Mouse (Mus musculus) CH12F3 (cell line): ENCODE results near the gene Rpl28.

Experiments used
- in situ Hi-C: fragments of 300-500 bp; cut with MboI; formaldehyde crosslinking; loops from 2 replicates; pipeline ENCODE4 v1.14.3; 2020; ENCODE audit warnings: low sequenced_read_pairs

Gene Rpl28

GRCm38 (mm10) chr7:4792278-4793212 is at the start of gene Rpl28:
TSS of gene Rpl28 (plus strand) at chr7:4792874.
- in situ Hi-C loops: no loop called here

GRCm38 (mm10) chr7:4743354-4743753 is 49.3 kb upstream of the Rpl28 start:
- in situ Hi-C loops: no loop called here

DNA sequence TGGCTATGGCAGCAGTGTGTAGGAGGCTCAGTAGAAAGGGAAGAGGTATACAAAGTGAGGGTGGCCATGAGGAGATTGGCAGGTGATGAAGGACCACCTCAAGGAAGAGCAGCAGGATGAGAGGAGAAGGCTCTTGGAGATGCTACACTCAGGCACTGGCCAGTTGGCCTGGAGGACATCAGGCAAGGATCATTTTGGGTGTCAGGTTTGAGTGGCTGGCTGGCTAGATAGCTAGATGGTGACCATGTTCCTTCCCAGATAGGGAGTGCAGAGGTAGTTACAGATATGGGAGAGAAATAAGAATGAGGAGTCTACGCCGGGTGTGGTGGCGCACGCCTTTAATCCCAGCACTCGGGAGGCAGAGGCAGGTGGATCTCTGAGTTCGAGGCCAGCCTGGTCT is 47.8 kb upstream of the Rpl28 start:
- in situ Hi-C loops: no loop called here

DNA sequence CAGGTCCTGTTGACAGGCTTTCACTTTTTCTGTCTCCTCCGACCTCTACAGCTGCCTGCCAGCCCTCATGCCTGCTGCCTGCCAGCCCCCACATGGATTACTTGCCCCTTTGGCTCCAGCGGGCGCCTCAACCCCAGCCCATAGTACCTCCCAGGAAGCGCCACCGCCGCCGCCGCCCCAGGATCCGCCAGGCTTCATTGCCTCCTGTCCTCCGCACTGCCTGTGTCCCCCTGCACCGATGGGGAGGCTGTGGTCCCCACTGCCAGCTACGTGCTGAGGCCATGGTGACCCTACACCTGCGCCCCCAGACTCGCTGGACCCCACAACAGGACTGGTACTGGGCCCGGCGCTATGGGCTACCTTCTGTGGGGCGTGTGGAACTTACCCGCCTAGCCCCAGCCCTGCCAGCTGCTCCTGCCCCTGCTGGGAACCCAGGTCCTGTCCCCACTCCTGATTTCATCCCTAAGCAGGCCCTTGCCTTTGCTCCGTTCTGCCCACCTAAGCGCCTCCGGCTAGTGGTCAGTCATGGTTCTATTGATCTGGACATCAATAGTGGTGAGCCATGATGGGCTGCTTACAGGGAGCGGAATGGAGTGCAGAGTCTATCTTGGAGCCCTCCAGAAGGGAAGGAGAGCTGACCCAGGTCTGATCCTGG is 46.2 kb upstream of the Rpl28 start:
- in situ Hi-C loops: no loop called here

GRCm38 (mm10) chr7:4747156-4747899 is 45.3 kb upstream of the Rpl28 start:
- in situ Hi-C loops: no loop called here

GRCm38 (mm10) chr7:4748321-4748720 is 44.4 kb upstream of the Rpl28 start:
- in situ Hi-C loops: no loop called here

DNA sequence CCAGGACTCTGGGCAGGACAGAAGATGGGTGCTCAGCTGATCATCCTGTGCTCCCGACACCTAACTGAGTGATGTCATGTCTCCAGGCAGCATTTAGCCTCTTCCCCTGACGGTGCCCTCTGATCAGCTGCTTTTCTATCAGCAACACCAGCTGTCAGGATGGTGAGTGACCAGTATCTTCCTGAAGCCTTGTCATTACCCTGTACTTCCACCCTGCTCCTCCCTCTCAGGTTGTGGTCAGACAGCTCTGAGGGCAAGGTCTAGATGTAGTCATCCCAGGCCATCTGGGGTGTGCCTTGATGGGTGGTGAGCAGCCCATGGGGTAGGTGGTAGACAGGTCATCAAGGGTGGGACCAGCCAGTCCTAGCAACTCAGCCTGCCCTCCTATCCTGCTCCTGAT is 43.5 kb upstream of the Rpl28 start:
- in situ Hi-C loops: no loop called here

DNA sequence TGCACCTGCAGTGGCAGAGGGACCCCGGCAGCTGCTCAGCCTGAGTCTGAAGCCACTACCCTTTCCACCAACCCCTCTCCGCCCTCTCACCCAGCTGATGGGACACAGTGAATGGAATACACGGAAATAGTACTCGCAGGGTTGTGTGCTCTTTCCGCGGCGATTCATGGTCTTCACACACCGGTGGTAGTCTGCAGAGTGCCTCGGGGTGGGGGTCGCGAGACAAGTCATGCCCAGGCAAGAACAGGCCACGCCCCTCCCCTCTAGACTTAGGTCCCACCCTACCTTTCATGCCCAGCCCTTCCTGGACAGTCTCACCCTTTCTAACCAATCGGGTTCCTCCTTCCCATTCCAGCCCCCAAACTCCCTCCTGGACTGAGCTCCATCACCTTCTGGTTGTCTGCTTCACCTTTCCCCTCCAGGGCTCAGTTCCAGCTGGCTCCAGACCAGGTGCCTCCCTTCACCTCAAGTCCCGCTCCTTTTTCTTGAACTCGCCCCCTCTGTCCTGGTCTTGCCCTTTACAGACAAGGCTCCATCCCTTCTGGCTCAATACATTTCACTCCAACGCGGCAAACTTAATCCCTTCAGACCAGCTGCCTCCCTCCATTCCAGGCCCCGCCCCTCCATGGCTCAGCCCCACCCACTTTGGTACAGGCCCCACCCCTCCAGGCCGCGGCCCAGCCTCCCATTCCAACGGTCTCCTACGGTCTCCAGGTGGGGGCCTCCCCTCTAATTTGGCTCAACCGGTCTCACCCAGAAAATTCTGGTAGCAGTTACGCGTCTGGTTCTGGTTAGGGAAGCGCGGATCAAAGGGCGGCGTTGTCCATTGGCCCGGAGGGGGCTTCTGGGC is 40.5 kb upstream of the Rpl28 start:
- in situ Hi-C loops: no loop called here

GRCm38 (mm10) chr7:4752821-4753570 is 39.7 kb upstream of the Rpl28 start, which contains the start of gene Cox6b2:
TSS of gene Cox6b2 (minus strand) at chr7:4753094.
- in situ Hi-C loops: no loop called here

DNA sequence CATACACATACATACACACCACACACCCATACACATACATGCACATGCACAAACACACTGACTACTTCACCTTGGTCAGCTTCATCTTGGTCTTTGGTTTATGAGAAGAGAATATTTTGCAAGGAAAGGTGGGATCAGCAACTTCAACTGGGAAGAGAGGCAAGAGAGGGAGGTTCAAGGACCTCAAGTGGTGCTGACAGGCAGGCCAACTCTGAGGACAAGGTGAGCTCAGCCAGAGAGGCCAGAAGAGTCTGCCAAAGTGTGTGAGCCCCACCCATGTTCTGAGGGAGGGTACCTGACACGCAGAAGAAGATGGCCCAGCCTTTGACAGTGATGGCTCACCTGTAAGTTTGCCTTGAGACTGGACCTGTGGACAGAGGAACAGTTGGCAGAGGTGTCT is 33.0 kb upstream of the Rpl28 start:
- in situ Hi-C loops: no loop called here

GRCm38 (mm10) chr7:4764946-4765710 is 27.5 kb upstream of the Rpl28 start:
- in situ Hi-C loops: no loop called here

DNA sequence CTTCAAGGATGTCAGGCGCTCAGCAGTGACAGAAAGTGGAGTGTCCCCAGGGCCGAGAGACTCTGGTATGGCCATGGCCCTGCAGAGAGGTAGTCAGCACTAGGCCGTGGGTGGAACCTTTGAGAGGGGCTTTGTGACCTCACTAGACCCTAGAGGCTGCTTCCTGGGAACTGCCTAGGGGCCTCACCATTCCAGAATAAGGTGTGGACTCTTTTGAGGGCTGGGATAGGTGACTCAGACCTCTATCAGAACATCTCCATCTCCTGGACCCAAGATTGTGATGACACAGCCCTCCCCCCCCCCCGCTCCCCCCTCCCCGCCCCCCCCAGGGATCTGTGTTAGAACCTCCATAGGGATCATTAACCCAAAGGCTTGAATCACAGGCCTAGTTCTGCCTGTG is 21.5 kb upstream of the Rpl28 start, which contains the start of gene Fam71e2:
Fam71e2 (minus strand) TSS at position 101 of the 400 bp plus-strand sequence.
- in situ Hi-C loops: no loop called here

DNA sequence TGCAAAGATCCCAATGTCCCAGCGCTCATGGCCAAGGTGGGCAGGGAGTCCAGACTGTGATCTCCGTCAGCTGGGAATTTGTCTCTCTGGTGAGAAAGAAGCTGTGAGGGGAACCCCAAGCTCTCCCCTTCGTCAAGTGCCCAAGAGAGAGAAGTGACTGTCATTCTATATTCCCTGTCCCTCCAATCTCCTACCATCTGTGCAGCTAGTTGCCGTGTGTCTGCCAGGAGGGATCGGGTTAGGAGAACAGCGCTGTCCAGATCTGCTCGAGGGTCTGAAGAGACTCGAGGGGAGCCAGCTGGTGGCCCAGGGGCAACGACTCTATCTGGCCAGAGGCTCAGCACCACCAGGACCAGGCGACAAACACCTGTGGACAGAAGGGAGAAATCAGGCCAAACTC is 16.5 kb upstream of the Rpl28 start:
- in situ Hi-C loops: no loop called here

DNA sequence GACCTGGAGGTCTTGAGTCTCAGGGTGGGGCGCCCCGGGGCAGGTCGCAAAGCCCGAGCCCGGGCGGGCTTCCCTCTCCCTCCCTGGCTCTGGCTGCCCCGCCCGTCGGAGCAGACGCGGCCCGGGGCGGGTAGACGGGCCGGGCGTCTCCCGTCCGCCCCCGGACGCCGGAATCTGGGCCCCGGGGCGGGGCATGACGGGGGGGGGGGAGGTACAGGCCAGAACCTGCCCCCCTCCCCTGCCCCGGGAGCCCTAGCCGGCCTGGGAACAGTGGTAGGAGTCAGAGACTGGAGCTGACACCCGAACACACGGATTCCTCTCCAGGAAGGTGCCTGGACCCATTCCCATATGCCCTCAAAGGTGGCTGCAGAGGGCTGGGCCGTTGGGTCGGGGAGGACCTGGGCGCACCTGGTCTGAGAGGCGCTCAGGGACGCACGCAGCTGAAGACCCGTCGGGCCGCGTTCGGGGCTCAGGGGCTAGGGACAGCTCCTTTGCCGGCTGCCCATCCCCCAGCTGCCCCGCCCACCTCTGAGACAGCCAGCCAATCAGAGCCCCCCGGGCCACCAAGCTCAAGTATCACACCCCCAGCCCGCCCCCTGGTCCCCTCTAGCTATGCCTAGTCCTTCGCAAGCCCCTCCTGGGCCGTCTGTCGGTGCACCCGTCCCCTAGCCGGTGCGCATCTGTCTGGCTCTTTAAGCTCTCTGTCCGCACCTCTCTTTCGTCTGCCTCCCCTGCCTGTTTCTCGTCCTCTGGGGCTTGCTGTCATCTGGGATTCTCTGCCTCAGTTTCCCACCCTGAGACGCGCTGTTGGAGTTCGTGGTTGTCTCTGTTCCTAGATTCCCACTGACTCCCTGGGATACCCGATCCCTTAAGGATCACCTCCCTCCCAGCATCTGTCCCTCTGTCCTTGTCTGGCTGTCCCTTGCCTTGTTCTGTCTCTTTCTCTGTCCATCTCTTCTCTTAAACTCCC is 15.5 kb upstream of the Rpl28 start:
- in situ Hi-C loops: no loop called here

- in situ Hi-C loops: no loop called here
Observed at GRCm38 (mm10) chr7:4777851-4778637, 14.6 kb upstream of the Rpl28 start.

GRCm38 (mm10) chr7:4779921-4780320 is 12.8 kb upstream of the Rpl28 start:
- in situ Hi-C loops: no loop called here

DNA sequence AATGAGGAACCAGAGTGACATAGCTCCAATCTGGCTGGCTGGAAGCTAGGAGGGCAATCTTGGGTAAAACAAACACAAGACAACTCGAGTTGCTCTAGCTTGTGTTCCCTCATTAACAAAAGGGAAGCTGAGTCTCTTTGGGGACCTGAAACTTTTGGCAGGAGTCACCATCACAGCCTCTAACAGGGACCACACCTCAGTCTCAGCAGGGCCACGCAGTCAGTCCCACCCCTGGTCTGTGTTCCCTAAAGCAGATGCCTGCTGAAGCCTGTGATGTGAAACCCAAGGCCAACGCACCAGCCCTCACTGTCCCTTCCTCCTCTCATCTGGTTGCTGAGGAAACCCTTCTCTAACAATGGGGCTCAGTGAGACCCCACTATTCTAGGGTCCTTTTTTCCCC is 10.5 kb upstream of the Rpl28 start:
- in situ Hi-C loops: no loop called here
